Mouse (Mus musculus) forebrain, embryonic 13.5 days (tissue): Measurements from ENCODE around the gene Camta1. TPM values are rescaled to one million over a fixed set of nuclear protein-coding genes. Genes with fewer than 3 reads are reported as not detected.

Experiments
- ATAC-seq: fragments of 200-750 bp; cut with Nextera tagmentation; 2 replicates; pipeline ENCODE4 v1.8.0; 2017
- H3K27ac ChIP-seq: fragments of 300-500 bp; sonication (generic); 2 replicates; pipeline ENCODE4 v1.5.1; 2015; ENCODE audit warnings: inconsistent platforms, mild to moderate bottlenecking, moderate library complexity
- H3K27me3 ChIP-seq: fragments of 300-500 bp; sonication (generic); 2 replicates; pipeline ENCODE4 v1.6.1; 2015; ENCODE audit warnings: mild to moderate bottlenecking, inconsistent platforms
- H3K36me3 ChIP-seq: fragments of 300-500 bp; sonication (generic); 2 replicates; pipeline ENCODE4 v1.6.1; 2015; ENCODE audit warnings: mild to moderate bottlenecking, inconsistent platforms; ENCODE audit not compliant: poor library complexity, severe bottlenecking
- H3K4me1 ChIP-seq: fragments of 300-500 bp; sonication (generic); 2 replicates; pipeline ENCODE4 v1.6.1; 2015; ENCODE audit warnings: inconsistent platforms
- H3K4me2 ChIP-seq: fragments of 300-500 bp; sonication (generic); 2 replicates; pipeline ENCODE4 v1.6.1; 2015; ENCODE audit warnings: inconsistent platforms, mild to moderate bottlenecking, moderate library complexity
- H3K4me3 ChIP-seq: fragments of 300-500 bp; sonication (generic); 2 replicates; pipeline ENCODE4 v1.5.1; 2015; ENCODE audit warnings: mild to moderate bottlenecking, inconsistent platforms
- H3K9ac ChIP-seq: fragments of 300-500 bp; sonication (generic); 2 replicates; pipeline ENCODE4 v1.6.1; 2015; ENCODE audit warnings: mild to moderate bottlenecking, inconsistent platforms
- H3K9me3 ChIP-seq: fragments of 300-500 bp; sonication (generic); replicated peaks from 2 replicates; pipeline ENCODE4 v1.6.1; 2016; ENCODE audit warnings: inconsistent platforms
- WGBS: fragments of 180-500 bp; shearing (Covaris S2); methylation state at CpG from one replicate; pipeline ENCODE4 v1.1.7; 2015; 5-methylcytosine and 5-hydroxymethylcytosine counted together
- polyA plus RNA-seq: library from polyadenylated mRNA; unstranded; fragments of >200 nt; fragmentation: Nextera tagmentation; extraction: Ambion mirVana; gene quantifications from 2 replicates; pipeline ENCODE4 v1.2.1, GENCODE M21; 2015

Camta1 gene
- polyA plus RNA-seq, 1 experiment from 2014 or later = 150 TPM

DNA sequence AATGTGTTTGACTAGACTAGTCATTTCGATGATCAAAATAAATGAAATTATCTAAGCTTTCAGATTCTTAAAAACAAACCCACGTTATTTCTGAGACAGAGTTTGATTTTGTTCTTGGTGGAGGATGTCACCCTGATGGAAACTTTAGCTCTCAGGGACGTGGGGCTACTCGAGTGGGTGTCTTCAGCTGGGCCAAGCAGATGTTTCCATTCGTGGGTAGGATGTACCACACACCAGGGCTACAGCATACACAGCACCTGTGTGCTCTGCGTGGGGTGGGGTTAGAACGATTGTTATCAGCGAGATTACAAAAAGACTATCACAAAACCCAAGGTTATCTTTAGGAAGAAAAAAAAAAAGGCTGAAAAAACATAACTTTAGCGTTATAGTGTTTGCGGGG is 910.7 kb downstream of the Camta1 start:
- WGBS = 89% methylated on average over 10 of the region's 10 CpGs
- ATAC-seq = no peak
- Histone ChIP-seq H3K27ac (no peak overlapping the region), H3K9me3 (no peaks in the 10 kb centered on the region), H3K4me1 (no peaks in the 10 kb centered on the region), H3K9ac (no peak overlapping the region), H3K4me2 (no peak overlapping the region), H3K27me3 (no peaks in the 10 kb centered on the region), H3K36me3 (no peaks in the 10 kb centered on the region), H3K4me3 (no peak overlapping the region)

DNA sequence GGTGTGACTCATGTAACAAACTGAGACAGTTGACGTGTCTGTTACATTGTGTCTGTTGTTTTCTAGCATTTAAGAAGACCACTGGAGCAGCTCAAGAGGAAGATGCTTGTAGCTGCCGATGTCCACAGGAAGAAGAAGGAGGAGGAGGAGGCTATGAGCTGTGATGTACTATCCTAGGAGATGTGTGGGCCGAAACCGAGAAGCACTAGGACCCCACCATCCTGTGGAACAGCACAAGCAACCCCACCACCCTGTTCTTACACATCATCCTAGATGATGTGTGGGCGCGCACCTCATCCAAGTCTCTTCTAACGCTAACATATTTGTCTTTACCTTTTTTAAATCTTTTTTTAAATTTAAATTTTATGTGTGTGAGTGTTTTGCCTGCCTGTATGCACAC is 917.0 kb downstream of the Camta1 start:
- ATAC-seq = no peak
- Histone ChIP-seq H3K27me3 (no peaks in the 10 kb centered on the region), H3K4me3 (no peak overlapping the region), H3K9ac (no peak overlapping the region), H3K9me3 (no peaks in the 10 kb centered on the region), H3K27ac (no peak overlapping the region), H3K36me3 (no peaks in the 10 kb centered on the region), H3K4me2 (no peak overlapping the region), H3K4me1 (no peaks in the 10 kb centered on the region)
- 94% methylated on average over 7 of the region's 7 CpGs for WGBS

- no peaks in the 10 kb centered on the region for H3K9me3 ChIP-seq
- WGBS = 73% methylated on average over 13 of the region's 13 CpGs
- H3K4me1 ChIP-seq = no peaks in the 10 kb centered on the region
These were observed 921.6 kb downstream of the Camta1 start for GRCm38 (mm10) chr4:150939991-150940651.

DNA sequence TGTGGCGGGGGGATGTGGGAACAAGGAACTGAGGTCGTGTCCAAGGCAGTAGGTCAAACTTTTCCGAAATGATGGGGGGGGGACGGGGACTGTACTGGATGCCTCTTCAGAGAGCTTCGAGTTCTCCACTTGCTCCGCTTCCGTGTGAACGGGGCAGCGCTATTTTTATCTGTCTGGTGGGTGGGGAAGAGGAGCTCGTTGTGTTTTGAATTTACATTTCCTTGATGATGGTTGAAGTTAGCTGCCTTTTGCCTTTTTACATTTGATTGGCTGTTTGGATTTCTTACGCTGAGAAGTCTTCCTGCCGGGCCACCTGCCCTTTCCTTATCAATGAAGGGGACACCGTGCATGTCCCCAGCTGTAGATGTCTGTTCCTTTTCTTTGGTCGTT is 923.6 kb downstream of the Camta1 start:
- no peaks in the 10 kb centered on the region for H3K4me1 ChIP-seq
- WGBS = 64% methylated on average over 14 of the region's 14 CpGs
- ATAC-seq = no peak
- H3K27ac ChIP-seq = no peak overlapping the region
- no peak overlapping the region for H3K9ac ChIP-seq
- no peaks in the 10 kb centered on the region for H3K36me3 ChIP-seq
- H3K9me3 ChIP-seq = no peaks in the 10 kb centered on the region
- H3K4me2 ChIP-seq = no peak overlapping the region
- no peak overlapping the region for H3K4me3 ChIP-seq
- 0 out of 2 replicates have a peak, but pooled peaks cover 2% of the 10 kb centered on the region for H3K27me3 ChIP-seq

More at GRCm38 (mm10) chr4:150939991-150940651, 921.6 kb downstream of the Camta1 start:
- Histone ChIP-seq H3K4me2 (no peak overlapping the region), H3K36me3 (no peaks in the 10 kb centered on the region), H3K4me3 (no peak overlapping the region), H3K27ac (no peak overlapping the region), H3K9ac (no peak overlapping the region), H3K27me3 (no peaks in the 10 kb centered on the region)
- no peak for ATAC-seq

- no peaks in the 10 kb centered on the region for H3K9me3 ChIP-seq
- no peak overlapping the region for H3K9ac ChIP-seq
- no peaks in the 10 kb centered on the region for H3K36me3 ChIP-seq
- 0 out of 2 replicates have a peak, but pooled peaks cover 3% of the 10 kb centered on the region for H3K27me3 ChIP-seq
- H3K4me2 ChIP-seq = no peak overlapping the region
- ATAC-seq = no peak
- H3K4me1 ChIP-seq = no peaks in the 10 kb centered on the region
- no peak overlapping the region for H3K27ac ChIP-seq
- H3K4me3 ChIP-seq = no peak overlapping the region
- WGBS = 81% methylated on average over 16 of the region's 16 CpGs
These were observed 924.2 kb downstream of the Camta1 start for GRCm38 (mm10) chr4:150937293-150938062.

DNA sequence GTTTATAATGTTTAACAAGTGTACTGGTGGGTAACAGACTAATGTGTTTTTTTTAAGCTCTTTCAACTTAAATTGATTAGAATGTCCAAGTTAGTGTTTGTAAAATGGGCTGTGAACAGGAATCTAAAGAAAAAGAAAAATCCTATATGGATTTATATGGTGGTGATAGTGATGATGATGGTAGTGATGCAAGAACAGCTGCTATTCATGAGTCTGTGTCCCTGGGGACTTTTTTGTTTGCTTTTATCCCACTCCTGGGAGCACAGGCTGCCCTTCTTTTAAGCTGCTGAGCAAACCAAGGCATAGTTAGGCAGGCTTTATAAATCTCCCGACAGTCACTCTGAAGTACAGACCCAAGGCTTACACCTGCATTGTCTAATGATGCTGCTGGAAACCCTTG is 928.2 kb downstream of the Camta1 start:
- ATAC-seq = no peak
- Histone ChIP-seq H3K27me3 (peaks cover 3% of the 10 kb centered on the region; the same call in 1 of the 2 replicates), H3K9ac (no peak overlapping the region), H3K27ac (no peak overlapping the region), H3K4me1 (no peaks in the 10 kb centered on the region), H3K4me3 (no peak overlapping the region), H3K36me3 (no peaks in the 10 kb centered on the region), H3K9me3 (no peaks in the 10 kb centered on the region), H3K4me2 (no peak overlapping the region)
- WGBS = 62% methylated on average over 1 of the region's 1 CpGs

- Histone ChIP-seq H3K9me3 (no peaks in the 10 kb centered on the region), H3K4me2 (no peak overlapping the region), H3K36me3 (no peaks in the 10 kb centered on the region), H3K27ac (no peak overlapping the region), H3K4me3 (no peak overlapping the region), H3K9ac (no peak overlapping the region), H3K27me3 (no peaks in the 10 kb centered on the region; the same call in 1 of the 2 replicates), H3K4me1 (no peaks in the 10 kb centered on the region)
- 76% methylated on average over 10 of the region's 10 CpGs for WGBS
- no peak for ATAC-seq
These were observed 933.9 kb downstream of the Camta1 start for GRCm38 (mm10) chr4:150927789-150928188.

- WGBS = 48% methylated on average over 14 of the region's 14 CpGs
These were observed 934.6 kb downstream of the Camta1 start for GRCm38 (mm10) chr4:150926924-150927705.

DNA sequence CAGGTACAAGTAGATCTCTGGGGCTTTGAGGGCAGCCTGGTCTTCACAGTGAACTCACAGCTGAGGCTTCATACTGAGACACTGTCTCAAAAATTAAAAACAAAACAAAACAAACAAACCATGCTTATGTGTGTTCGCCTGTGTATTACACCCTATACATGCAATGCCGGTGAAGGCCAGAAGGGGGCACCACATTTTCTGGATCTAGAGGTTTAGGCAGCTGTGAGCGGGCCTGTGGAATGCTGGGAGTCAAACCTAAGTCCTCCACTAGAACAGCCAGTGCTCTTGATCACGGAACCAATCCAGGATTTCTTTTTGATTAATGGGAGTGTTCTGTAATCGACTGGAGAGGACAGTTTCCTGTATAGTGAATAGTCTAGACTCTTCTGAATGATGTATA is 935.8 kb downstream of the Camta1 start:
- ATAC-seq = no peak
- Histone ChIP-seq H3K36me3 (no peaks in the 10 kb centered on the region), H3K4me1 (no peaks in the 10 kb centered on the region), H3K4me2 (no peak overlapping the region), H3K27me3 (no peaks in the 10 kb centered on the region; the same call in 1 of the 2 replicates), H3K27ac (no peak overlapping the region), H3K9me3 (no peaks in the 10 kb centered on the region), H3K4me3 (no peak overlapping the region), H3K9ac (no peak overlapping the region)
- 56% methylated on average over 5 of the region's 5 CpGs for WGBS

More at GRCm38 (mm10) chr4:150926924-150927705, 934.6 kb downstream of the Camta1 start:
- H3K4me1 ChIP-seq = no peaks in the 10 kb centered on the region
- H3K9me3 ChIP-seq = no peaks in the 10 kb centered on the region
- no peak for ATAC-seq
- H3K9ac ChIP-seq = no peak overlapping the region
- no peaks in the 10 kb centered on the region for H3K36me3 ChIP-seq
- H3K4me3 ChIP-seq = no peak overlapping the region
- no peak overlapping the region for H3K27ac ChIP-seq
- no peaks in the 10 kb centered on the region; the same call in 1 of the 2 replicates for H3K27me3 ChIP-seq
- no peak overlapping the region for H3K4me2 ChIP-seq

DNA sequence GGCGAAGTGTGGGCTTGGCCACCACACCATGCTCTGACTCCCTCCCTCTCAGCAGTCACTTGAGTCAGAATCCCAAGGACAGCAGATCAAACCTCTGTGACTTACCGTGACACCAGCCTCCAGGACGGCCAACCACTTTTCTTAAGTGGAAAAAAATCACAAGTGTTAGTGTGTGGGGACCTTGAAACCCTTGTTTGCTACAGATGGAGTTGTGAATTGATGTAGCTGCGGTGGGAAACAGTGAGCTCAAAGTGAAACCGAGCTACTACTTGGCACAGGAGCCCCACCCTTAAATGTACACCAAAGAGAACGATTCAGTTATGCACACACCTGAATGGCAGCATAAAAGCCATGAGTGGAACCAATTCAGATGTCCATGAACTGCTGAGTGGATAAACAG is 936.7 kb downstream of the Camta1 start:
- Histone ChIP-seq H3K9ac (no peak overlapping the region), H3K27me3 (no peaks in the 10 kb centered on the region; the same call in 1 of the 2 replicates), H3K27ac (no peak overlapping the region), H3K9me3 (no peaks in the 10 kb centered on the region), H3K4me1 (no peaks in the 10 kb centered on the region), H3K4me3 (no peak overlapping the region), H3K4me2 (no peak overlapping the region), H3K36me3 (no peaks in the 10 kb centered on the region)
- ATAC-seq = no peak
- 83% methylated on average over 6 of the region's 6 CpGs for WGBS

- Histone ChIP-seq H3K27me3 (no peaks in the 10 kb centered on the region), H3K9ac (no peak overlapping the region), H3K4me2 (no peak overlapping the region), H3K36me3 (no peaks in the 10 kb centered on the region), H3K27ac (no peak overlapping the region), H3K4me3 (no peak overlapping the region), H3K4me1 (no peaks in the 10 kb centered on the region), H3K9me3 (no peaks in the 10 kb centered on the region)
- 87% methylated on average over 13 of the region's 13 CpGs for WGBS
- ATAC-seq = no peak
These were observed 937.4 kb downstream of the Camta1 start for GRCm38 (mm10) chr4:150924308-150924707.

DNA sequence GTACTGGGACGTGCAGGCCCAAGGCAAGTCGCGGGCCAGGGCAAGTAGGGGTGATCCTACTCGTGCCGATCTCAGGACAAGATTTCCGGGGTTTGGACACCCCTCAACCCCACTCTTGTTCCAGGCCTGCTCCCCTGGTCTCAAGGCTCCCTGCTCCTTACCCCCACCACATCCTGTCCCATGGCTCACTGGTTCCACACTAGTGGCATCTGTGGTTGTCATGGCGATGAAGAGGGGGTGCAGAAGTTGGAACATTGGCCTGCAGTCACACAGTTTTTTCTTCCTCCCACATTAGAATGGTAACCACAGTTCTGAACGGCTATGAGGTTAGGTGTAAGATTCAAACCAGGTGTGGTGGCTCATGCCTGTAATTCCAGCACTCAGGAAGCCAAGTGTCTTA is 940.5 kb downstream of the Camta1 start:
- no peak overlapping the region for H3K27ac ChIP-seq
- no peak for ATAC-seq
- H3K4me3 ChIP-seq = no peak overlapping the region
- no peaks in the 10 kb centered on the region for H3K4me1 ChIP-seq
- no peaks in the 10 kb centered on the region for H3K27me3 ChIP-seq
- no peaks in the 10 kb centered on the region for H3K9me3 ChIP-seq
- H3K9ac ChIP-seq = no peak overlapping the region
- no peak overlapping the region for H3K4me2 ChIP-seq
- WGBS = 89% methylated on average over 8 of the region's 8 CpGs
- H3K36me3 ChIP-seq = no peaks in the 10 kb centered on the region
